Mouse (Mus musculus) midbrain, embryonic 11.5 days (tissue): ENCODE data around the gene Gadl1. TPM values are rescaled to one million over a fixed set of nuclear protein-coding genes. Genes with fewer than 3 reads are reported as not detected.

Experiments used
- ATAC-seq: fragments of 200-750 bp; cut with Nextera tagmentation; 2 replicates; pipeline ENCODE4 v1.8.0; 2017; ENCODE audit warnings: moderate TSS enrichment, moderate library complexity; ENCODE audit not compliant: low FRiP score
- DNase-seq: peaks from one replicate; pipeline ENCODE4 v3.0.0; 2015; ENCODE audit warnings: low spot score; ENCODE audit errors: missing footprints
- H3K27ac ChIP-seq: fragments of 300-500 bp; sonication (generic); 2 replicates; pipeline ENCODE4 v1.5.1; 2014; ENCODE audit warnings: low read depth, low read length
- H3K27me3 ChIP-seq: fragments of 300-500 bp; sonication (generic); 2 replicates; pipeline ENCODE4 v1.6.1; 2014; ENCODE audit warnings: mild to moderate bottlenecking, low read length, moderate library complexity, mixed read lengths; ENCODE audit not compliant: control insufficient read depth, insufficient read depth
- H3K36me3 ChIP-seq: fragments of 300-500 bp; sonication (generic); 2 replicates; pipeline ENCODE4 v1.6.1; 2014; ENCODE audit warnings: mild to moderate bottlenecking, low read length, moderate library complexity, mixed read lengths; ENCODE audit not compliant: control insufficient read depth, insufficient read depth
- H3K4me1 ChIP-seq: fragments of 300-500 bp; sonication (generic); 2 replicates; pipeline ENCODE4 v1.6.1; 2014; ENCODE audit warnings: low read length; ENCODE audit not compliant: control insufficient read depth, insufficient read depth
- H3K4me2 ChIP-seq: fragments of 300-500 bp; sonication (generic); 2 replicates; pipeline ENCODE4 v1.6.1; 2014; ENCODE audit warnings: mild to moderate bottlenecking, moderate library complexity
- H3K4me3 ChIP-seq: fragments of 300-500 bp; sonication (generic); 2 replicates; pipeline ENCODE4 v1.5.1; 2014; ENCODE audit warnings: low read depth, low read length
- H3K9ac ChIP-seq: fragments of 300-500 bp; sonication (generic); 2 replicates; pipeline ENCODE4 v1.6.1; 2014; ENCODE audit warnings: low read length
- H3K9me3 ChIP-seq: fragments of 300-500 bp; sonication (generic); 2 replicates; pipeline ENCODE4 v1.6.1; 2016; ENCODE audit warnings: low read length; ENCODE audit not compliant: control insufficient read depth
- WGBS: fragments of 180-500 bp; shearing (Covaris S2); extraction: QIAGEN DNeasy Blood & Tissue Kit; methylation state at CpG from one replicate; pipeline ENCODE4 v1.1.7; 2014; 5-methylcytosine and 5-hydroxymethylcytosine counted together
- polyA plus RNA-seq: library from polyadenylated mRNA; unstranded; fragments of >200 nt; fragmentation: Nextera tagmentation; extraction: Ambion mirVana; gene quantifications from 2 replicates; pipeline ENCODE4 v1.2.1, GENCODE M21; 2014

Gene Gadl1
- polyA plus RNA-seq, 1 experiment from 2014 or later = 0.31 TPM

DNA sequence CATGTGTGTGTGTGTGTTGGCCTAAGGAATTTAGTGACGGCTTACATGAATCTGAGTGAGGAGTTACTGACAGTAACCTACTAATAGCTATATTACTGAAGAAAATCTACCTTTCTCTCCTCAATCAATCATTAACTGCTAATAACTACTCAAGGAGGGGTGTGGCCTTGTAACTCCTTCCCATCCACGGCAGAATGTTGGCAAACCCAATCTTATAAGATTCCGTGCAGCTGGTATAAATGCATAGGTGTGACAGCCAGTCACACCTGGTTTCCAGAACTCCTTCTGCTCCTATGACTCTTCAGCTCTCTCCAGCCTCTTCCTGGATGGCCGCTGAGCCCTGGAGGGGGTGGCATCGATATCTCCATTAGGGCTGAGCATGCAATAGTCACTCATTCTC, 25.8 kb upstream of the Gadl1 start:
- WGBS = 87% methylated on average over 5 of the region's 5 CpGs
- ATAC-seq (no peak), DNase-seq (no peak)

GRCm38 (mm10) chr9:115887571-115887970, 21.7 kb upstream of the Gadl1 start:
- H3K4me2 ChIP-seq = no peak overlapping the region
- 82% methylated on average over 5 of the region's 5 CpGs for WGBS
- no peaks in the 10 kb centered on the region for H3K36me3 ChIP-seq
- H3K9me3 ChIP-seq = no peaks in the 10 kb centered on the region
- H3K9ac ChIP-seq = no peak overlapping the region
- DNase-seq (no peak), ATAC-seq (no peak)
- H3K4me1 ChIP-seq = no peaks in the 10 kb centered on the region
- H3K27ac ChIP-seq = no peak overlapping the region
- no peak overlapping the region for H3K4me3 ChIP-seq
- no peaks in the 10 kb centered on the region for H3K27me3 ChIP-seq

More for the DNA sequence above, 25.8 kb upstream of the Gadl1 start:
- Histone ChIP-seq H3K27me3 (no peaks in the 10 kb centered on the region), H3K4me3 (no peak overlapping the region), H3K4me1 (no peaks in the 10 kb centered on the region), H3K36me3 (no peaks in the 10 kb centered on the region), H3K27ac (no peak overlapping the region), H3K9me3 (no peaks in the 10 kb centered on the region), H3K4me2 (no peak overlapping the region), H3K9ac (no peak overlapping the region)

DNA sequence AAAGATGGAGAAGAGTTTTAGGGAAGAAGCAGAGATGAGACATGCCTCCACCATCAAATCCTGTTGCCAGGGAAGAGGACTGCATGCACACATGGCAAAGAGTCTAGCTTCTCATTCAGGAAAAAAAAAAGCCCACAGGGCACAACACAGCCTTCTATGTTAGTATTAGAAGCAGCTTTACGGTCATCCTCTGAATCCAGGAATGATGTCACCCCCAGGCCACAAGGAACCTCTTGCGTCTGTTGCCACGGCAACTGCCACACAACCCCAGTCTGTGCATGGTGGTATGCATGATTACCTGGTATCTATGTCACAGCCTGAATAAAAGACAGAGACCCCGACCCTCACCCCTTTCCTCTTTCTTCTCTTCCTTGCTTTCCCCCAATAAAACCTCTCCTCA, 16.1 kb upstream of the Gadl1 start:
- WGBS = 76% methylated on average over 4 of the region's 4 CpGs
- DNase-seq = no peak
- no peak overlapping the region for H3K4me2 ChIP-seq
- H3K36me3 ChIP-seq = no peaks in the 10 kb centered on the region
- no peaks in the 10 kb centered on the region for H3K27me3 ChIP-seq
- H3K4me3 ChIP-seq = no peak overlapping the region
- no peak overlapping the region for H3K9ac ChIP-seq
- no peak for ATAC-seq
- no peaks in the 10 kb centered on the region for H3K4me1 ChIP-seq
- no peak overlapping the region for H3K27ac ChIP-seq
- no peaks in the 10 kb centered on the region for H3K9me3 ChIP-seq

GRCm38 (mm10) chr9:115893947-115894346, 15.3 kb upstream of the Gadl1 start:
- no peaks in the 10 kb centered on the region for H3K27me3 ChIP-seq
- WGBS = 95% methylated on average over 10 of the region's 10 CpGs
- DNase-seq = no peak
- H3K4me3 ChIP-seq = no peak overlapping the region
- H3K36me3 ChIP-seq = no peaks in the 10 kb centered on the region
- no peak for ATAC-seq
- H3K4me1 ChIP-seq = no peaks in the 10 kb centered on the region
- no peaks in the 10 kb centered on the region for H3K9me3 ChIP-seq
- no peak overlapping the region for H3K9ac ChIP-seq
- H3K4me2 ChIP-seq = no peak overlapping the region
- H3K27ac ChIP-seq = no peak overlapping the region

DNA sequence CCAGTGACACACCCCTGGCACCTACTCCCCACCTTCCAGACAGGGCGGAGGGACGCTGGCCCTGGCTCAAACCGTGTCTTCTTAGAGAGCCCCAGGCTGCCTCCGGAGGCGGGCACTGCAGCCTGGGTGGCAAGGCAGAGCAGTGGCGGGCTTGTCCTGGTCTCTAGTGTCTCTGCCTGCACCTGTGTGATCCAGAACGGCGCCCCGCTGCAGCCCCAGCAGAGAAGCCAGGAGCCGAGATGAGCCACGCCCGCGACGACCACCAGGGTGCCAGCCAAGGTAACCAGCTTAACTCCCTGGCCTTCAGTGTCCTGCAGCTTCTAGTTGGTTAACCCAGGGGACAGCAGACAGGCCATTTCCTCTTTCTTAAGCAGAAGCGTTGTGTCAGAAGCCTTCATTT, 930 bp upstream of the Gadl1 start:
- Histone ChIP-seq H3K27me3 (no peaks in the 10 kb centered on the region), H3K9me3 (no peaks in the 10 kb centered on the region), H3K9ac (no peak overlapping the region), H3K27ac (no peak overlapping the region), H3K4me1 (no peaks in the 10 kb centered on the region), H3K4me2 (no peak overlapping the region), H3K4me3 (no peak overlapping the region), H3K36me3 (no peaks in the 10 kb centered on the region)
- DNase-seq = no peak
- ATAC-seq = no peak
- WGBS = 8% methylated on average over 15 of the region's 15 CpGs

DNA sequence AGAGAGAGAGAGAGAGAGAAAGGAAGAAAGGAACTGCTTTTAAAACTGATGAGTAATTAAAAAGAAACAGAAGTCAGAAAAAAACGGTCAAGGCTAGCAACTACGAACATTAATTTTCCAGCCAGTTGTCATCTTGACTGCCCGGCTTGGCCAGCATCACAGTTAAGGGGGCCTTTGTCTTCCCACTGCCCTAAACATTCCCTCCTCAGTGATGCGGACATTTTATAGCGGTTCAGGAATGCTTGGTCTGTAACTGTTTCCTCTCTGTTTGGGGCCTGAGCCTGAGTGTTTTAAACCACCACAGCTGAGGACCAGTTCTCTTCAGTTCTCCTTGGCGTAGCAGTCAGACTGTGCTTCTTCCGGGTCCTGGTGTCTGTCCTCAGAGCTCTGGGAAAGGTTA, 4.8 kb downstream of the Gadl1 start:
- 80% methylated on average over 7 of the region's 7 CpGs for WGBS
- H3K4me2 ChIP-seq = no peak overlapping the region

DNA sequence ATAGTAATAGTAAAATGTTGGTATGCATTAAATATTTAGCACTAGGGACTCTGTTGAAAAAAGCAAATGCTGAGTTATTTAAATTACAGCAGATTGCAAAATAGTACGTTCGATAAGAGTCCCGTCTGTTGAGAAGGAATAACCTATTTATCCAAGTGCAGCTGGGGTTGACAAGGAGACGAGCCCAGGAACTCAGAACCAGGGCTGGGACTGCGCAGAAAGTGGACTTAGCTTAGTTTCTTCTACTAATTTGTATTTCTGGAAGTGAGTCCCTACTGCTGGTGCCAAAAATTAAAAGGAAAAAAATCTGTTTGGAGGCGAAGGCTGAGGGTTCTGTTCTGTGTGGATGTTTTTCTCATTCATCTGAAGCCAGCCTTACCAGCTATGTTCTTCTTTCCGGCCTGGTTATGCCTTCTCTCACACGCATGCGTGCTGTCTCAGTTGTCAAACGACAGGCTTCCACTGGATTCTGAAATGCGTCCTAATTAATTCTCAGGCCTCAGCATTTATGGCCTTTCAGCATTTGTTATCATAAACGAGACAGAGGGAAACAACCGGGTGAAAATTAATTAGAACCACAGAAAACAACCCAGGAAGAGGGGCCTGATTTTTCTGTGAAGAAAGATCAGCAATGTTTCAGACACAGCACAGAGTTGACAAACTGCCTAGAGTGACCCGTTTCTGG, 6.5 kb downstream of the Gadl1 start:
- ATAC-seq = no peak

More for the DNA sequence above, 4.8 kb downstream of the Gadl1 start:
- H3K4me1 ChIP-seq = no peaks in the 10 kb centered on the region
- no peak overlapping the region for H3K9ac ChIP-seq
- H3K27me3 ChIP-seq = no peaks in the 10 kb centered on the region
- DNase-seq = no peak
- H3K4me3 ChIP-seq = no peak overlapping the region
- H3K27ac ChIP-seq = no peak overlapping the region
- ATAC-seq = no peak
- no peaks in the 10 kb centered on the region for H3K36me3 ChIP-seq
- no peaks in the 10 kb centered on the region for H3K9me3 ChIP-seq

DNA sequence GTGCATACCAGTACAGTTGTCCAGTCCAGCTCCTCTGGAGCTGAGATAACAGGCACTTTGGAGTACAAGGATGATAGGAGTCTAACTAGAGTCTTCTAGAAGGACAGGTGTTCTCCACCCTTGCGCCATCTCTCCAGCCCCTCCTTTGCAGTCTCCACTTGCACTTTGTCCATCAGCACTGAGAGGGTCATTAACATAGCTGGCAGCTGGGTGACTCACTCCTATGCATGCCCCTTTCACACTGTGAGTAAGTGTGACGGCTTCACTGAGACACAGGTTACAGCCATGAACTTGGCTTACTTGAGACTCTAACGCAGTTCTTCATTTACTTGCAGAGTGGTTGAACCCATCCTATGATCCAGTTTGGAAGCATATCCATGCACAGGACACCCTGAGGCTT, 10.5 kb downstream of the Gadl1 start:
- DNase-seq = no peak
- Histone ChIP-seq H3K27me3 (no peaks in the 10 kb centered on the region), H3K9ac (no peak overlapping the region), H3K36me3 (no peaks in the 10 kb centered on the region), H3K4me3 (no peak overlapping the region), H3K4me2 (no peak overlapping the region), H3K27ac (no peak overlapping the region), H3K9me3 (no peaks in the 10 kb centered on the region), H3K4me1 (no peaks in the 10 kb centered on the region)
- 92% methylated on average over 3 of the region's 3 CpGs for WGBS
- ATAC-seq = no peak

More for the DNA sequence above, 6.5 kb downstream of the Gadl1 start:
- Histone ChIP-seq H3K36me3 (no peaks in the 10 kb centered on the region), H3K4me3 (no peak overlapping the region), H3K4me1 (no peaks in the 10 kb centered on the region), H3K9me3 (no peaks in the 10 kb centered on the region), H3K27ac (no peak overlapping the region), H3K27me3 (no peaks in the 10 kb centered on the region), H3K9ac (no peak overlapping the region), H3K4me2 (no peak overlapping the region)
- DNase-seq = no peak
- WGBS = 85% methylated on average over 14 of the region's 14 CpGs

DNA sequence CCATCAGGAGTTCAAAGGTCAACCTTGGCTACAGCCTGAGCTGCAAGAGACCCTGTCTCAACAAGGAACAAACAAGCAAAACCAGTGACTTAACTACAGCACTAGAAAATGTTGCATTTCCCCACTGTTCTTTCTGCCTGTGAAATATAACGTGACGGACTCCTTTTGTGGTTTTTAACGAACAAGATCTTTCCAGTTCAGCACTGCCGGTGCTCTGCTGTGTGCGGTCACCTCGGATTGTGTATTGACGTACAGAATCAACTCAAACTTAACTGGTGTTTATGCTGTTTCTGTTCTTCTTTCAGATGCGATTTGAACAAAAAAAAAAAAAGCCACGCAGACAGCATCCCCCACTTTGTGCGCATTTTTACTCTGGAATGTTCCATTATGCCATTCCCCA, 13.4 kb downstream of the Gadl1 start:
- Histone ChIP-seq H3K36me3 (no peaks in the 10 kb centered on the region), H3K4me3 (no peak overlapping the region), H3K9ac (no peak overlapping the region), H3K4me1 (no peaks in the 10 kb centered on the region), H3K27ac (no peak overlapping the region), H3K27me3 (no peaks in the 10 kb centered on the region), H3K4me2 (no peak overlapping the region), H3K9me3 (no peaks in the 10 kb centered on the region)
- ATAC-seq (no peak), DNase-seq (no peak)
- WGBS = 82% methylated on average over 10 of the region's 10 CpGs
